Mouse (Mus musculus): ENCODE data around the gene Adgrg5. TPM values are rescaled to one million over a fixed set of nuclear protein-coding genes. Genes with fewer than 3 reads are reported as not detected.

Adgrg5 gene
- under 1 TPM; 0.15 to 0.18 TPM for total RNA-seq (2021)
- long read RNA-seq, experiment 1, partial matches to known transcripts = 1 of 1 reads
- long read RNA-seq, experiment 1, other reads (novel, unspliced or antisense) = 0 of 1 reads
- long read RNA-seq, experiment 2 = 0 reads

DNA sequence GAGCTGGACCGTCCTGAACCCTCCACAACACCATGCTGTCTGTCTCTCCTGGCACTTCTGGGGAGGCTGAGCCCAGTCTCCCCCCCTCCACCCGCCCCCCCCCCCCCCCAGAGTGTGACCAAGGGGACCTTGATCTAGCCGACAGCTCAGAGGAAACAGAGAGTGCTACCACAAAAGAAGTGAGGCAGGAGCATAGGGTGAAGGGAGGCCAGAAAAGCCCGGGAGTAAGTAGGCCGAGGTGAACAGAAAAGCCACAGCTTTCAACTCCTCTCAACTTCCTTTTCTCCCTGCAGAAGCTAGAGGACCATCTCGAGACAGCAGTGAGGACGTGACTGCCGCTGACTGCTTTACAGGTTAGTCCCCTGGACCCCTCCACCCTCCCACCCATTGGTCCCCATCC lies at the start of gene Adgrg5:
Gene Adgrg5 (plus strand): TSS at position 290 of the 400 bp plus-strand sequence.
- DNase-seq (ENCODE audit: low spot score in 2 of 2) = no peak

GRCm38 (mm10) chr8:94874358-94874757 lies 49.1 kb upstream of the Adgrg5 start:
- peak; percentile 50 to 66 for DNase-seq (ENCODE audit: low spot score in 2 of 2)

GRCm38 (mm10) chr8:94875096-94875870 lies 48.2 kb upstream of the Adgrg5 start:
- DNase-seq (ENCODE audit: low spot score in 2 of 2) = no peak

GRCm38 (mm10) chr8:94875871-94876150 lies 47.7 kb upstream of the Adgrg5 start:
- no peak for DNase-seq (ENCODE audit: low spot score in 2 of 2)

GRCm38 (mm10) chr8:94876197-94876730 lies 47.2 kb upstream of the Adgrg5 start, which contains the start of gene Dok4:
TSS of gene Dok4 (minus strand) at chr8:94876330.
- peak; percentile 84 to 89 for DNase-seq (ENCODE audit: low spot score in 2 of 2)

- no peak for DNase-seq (ENCODE audit: low spot score in 2 of 2)
Observed at GRCm38 (mm10) chr8:94876820-94877219, 46.7 kb upstream of the Adgrg5 start.

DNA sequence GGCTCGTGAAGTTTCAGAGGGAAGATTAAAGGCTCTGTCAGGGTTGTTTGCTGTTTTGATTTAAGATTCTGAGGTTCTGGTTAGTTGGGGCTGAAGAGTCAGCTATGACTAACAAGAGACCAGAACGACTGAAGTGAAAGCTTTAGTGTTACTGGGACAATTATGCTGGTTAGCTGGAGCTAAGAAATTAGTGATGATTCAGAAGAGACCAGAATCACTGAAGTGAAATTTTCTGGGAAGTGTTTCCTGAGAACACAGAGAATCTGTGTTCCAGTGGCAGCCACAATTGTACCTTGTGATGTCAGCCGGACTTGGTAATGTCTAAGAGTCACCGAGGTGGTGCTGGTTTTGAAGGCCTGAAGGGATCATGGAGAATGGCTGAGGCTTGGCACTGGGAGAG lies 42.8 kb upstream of the Adgrg5 start:
- DNase-seq (ENCODE audit: low spot score in 2 of 2) = no peak

DNA sequence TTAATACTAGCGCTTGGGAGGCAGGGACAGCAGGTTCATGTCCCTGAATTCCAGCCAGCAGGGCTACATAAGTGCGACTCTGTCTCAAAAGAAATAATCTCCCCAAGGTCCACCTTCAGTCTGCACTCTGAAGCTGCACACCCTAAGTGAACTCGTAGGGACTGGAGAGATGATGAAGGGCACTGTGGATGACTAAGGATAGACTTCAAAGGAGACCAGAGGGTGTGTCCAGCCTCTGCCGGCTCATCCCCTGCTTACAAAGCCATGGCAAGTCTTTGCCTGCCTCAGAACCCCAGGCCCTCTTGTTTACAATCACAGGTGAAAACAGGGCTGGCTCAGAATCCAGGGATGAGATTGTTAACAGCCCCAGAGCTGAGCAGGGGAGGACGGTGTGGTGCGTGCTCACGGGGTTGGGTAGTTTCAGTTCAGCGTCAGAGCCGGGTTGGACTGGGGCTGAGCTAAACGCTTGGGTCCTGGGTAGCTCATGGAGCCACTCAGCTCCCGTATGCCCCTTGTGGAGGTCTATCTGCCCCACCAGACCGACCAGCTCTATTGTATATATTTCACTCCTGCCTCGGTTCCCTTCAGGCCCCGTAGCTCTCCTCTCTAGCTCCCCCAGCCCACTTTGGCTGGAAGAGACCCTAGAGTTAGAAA lies 35.0 kb upstream of the Adgrg5 start:
- no peak for DNase-seq (ENCODE audit: low spot score in 2 of 2)

GRCm38 (mm10) chr8:94892917-94893316 lies 30.6 kb upstream of the Adgrg5 start:
- no peak for DNase-seq (ENCODE audit: low spot score in 2 of 2)

- no peak for DNase-seq (ENCODE audit: low spot score in 2 of 2)
Observed at GRCm38 (mm10) chr8:94899262-94899661, 24.2 kb upstream of the Adgrg5 start.

DNA sequence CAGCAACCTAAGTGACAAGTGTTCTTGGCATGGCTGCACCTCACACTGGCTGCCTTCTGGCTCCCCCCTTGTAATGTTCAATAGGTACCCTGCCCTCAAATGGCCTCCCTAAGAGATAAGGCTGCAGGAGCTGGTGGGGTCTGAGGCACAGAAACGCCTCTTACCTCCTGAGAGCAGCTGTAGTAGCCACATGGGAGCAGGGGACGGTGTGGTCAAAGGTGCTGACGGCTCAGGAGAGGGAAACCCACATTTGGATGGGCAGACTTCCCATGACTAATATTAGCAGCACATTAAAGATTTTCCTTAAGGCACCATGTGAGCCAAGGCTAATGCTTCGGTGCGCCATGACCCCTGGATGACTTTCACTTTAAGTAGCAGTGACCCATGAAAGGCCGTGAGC lies 22.9 kb upstream of the Adgrg5 start:
- DNase-seq (ENCODE audit: low spot score in 2 of 2) = no peak

GRCm38 (mm10) chr8:94901031-94901430 lies 22.5 kb upstream of the Adgrg5 start:
- no peak for DNase-seq (ENCODE audit: low spot score in 2 of 2)

DNA sequence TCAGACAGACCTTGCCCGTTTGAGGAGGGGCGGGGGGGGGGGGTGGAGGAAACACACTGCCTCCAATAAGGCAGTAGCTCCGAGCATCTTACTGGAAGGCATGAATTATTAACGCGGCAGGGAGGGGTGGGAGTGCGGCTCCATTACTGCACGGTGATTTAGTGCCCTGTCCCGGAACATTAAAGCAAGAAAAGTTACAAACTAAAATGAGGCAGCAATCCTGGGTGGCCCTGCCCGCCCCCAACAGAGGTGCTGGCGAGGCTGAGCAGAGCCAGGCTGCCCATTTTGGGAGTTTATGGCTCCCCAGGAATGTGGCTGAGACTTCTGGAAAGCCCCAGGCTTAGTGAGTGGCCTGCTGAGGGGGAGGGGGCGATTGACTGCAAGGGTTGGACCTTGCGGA lies 19.8 kb upstream of the Adgrg5 start:
- DNase-seq (ENCODE audit: low spot score in 2 of 2) = no peak

GRCm38 (mm10) chr8:94904450-94905175 lies 18.9 kb upstream of the Adgrg5 start:
- peak; percentile 82 to 83 for DNase-seq (ENCODE audit: low spot score in 2 of 2)

GRCm38 (mm10) chr8:94907591-94908300 lies 15.7 kb upstream of the Adgrg5 start:
- no peak for DNase-seq (ENCODE audit: low spot score in 2 of 2)

DNA sequence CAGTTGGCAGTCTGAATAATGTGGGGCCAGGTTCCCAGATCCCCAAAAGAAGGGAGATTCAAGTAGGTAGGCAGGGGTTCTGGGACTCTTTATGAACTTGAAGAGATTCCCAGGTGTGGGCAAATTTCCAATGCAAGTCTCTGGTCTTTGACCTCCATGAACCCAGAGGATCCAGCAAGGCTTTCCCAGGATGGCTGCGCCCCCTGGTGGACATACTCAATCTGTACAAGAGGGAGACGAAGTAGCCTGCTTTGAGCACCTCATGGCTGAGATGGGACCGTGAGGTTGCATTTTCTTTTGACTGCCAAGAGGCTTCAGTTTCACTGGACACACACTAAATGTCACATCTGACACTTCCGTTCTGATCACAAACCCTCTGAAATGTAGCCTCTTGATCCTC lies 14.6 kb upstream of the Adgrg5 start:
- DNase-seq (ENCODE audit: low spot score in 2 of 2) = peak; percentile 69 to 78

DNA sequence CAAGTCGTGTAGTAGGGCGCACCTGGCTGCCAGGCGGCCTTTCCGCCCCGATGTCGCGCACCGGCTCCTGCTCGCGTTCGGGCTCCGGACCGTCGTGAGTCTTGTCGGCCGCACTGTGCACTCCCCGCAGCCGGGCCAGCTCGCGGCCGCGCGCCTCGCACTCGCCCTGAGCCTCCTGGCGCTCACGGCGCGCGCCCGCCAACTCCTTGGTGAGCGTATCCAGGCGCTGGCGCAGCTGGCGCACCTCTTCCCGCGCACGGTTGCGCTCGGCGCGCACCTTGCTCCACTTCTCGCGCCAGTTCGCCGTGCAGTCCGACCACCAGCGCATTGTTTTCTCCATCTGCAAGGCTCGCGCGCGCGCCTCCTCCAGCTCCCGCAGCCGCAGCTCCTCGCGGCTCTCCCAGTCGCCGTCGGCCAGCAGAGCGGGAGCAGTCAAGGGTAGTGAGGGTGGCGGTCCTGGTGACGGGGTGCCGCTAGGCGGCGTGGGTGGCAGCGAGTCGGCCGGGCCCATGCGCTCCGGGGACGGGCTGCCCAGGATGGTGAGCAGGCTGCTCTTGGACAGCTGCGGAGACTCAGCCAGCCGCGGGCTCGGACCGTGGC lies 10.3 kb upstream of the Adgrg5 start:
- DNase-seq (ENCODE audit: low spot score in 2 of 2) = peak; percentile 52 to 70

DNA sequence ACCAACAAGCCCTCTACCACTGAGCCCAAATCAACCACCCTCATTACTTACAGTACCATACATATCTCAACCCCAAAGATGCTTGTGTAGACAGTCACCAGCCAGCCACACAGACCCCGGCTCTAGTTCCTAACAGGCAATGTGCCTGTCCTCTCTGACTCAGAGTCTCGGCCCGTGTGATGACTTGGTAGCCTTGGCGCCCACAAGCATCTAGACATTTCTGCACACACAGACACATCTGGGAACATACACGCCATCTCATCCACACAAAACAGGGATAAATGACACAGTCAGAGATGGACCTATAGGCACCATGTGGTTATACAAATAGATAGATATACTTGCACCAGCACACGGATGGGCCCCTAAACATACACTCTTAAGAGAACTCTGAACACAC lies 9.2 kb upstream of the Adgrg5 start:
- DNase-seq (ENCODE audit: low spot score in 2 of 2) = no peak

GRCm38 (mm10) chr8:94914701-94915101 lies 8.8 kb upstream of the Adgrg5 start:
- peak in 1 of 2 experiments; percentile 61 for DNase-seq (ENCODE audit: low spot score in 2 of 2)

DNA sequence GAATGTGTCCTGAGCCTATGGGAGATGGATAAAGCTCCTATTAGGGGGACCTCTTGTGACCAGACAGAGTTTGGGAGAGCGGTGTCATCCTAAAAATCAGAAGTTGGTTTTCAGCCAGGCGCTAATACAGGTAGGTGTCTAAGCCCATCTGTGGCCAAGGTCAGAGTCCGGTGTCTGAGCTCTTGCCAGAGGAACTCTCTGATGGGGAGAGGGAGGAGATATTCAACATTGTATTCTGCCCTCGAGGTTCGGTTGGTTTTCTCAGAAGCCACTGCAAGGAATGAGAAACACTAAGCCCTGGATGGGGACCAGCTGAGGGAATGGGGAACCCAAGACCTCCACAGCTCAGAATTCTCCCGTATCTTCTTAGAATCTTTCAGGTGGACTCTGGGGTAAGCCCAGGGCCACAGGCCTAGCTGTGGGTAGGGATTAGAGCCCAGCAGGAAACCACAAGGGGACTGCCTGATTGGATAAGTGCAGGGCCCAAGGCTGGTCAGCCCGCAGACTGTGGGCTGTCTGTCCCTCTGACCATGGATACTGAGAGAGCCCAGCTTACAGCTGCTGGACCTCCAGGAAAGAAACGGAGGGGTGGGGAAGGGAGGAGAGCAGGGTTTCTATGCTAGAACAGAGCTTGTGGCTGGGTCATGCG lies 7.1 kb upstream of the Adgrg5 start:
- DNase-seq (ENCODE audit: low spot score in 2 of 2) = no peak
